Mouse (Mus musculus) myocyte (in vitro differentiated cells): ENCODE data around the gene Ptges2. TPM values are rescaled to one million over a fixed set of nuclear protein-coding genes. Genes with fewer than 3 reads are reported as not detected.

Experiments
- H3K27me3 ChIP-seq: one replicate; pipeline ENCODE4 v1.6.1; 2011; ENCODE audit not compliant: control insufficient read depth, insufficient read depth, insufficient read length
- H3K36me3 ChIP-seq: one replicate; pipeline ENCODE4 v1.6.1; 2011; ENCODE audit not compliant: control insufficient read depth, insufficient read depth
- H3K4me2 ChIP-seq: one replicate; pipeline ENCODE4 v1.6.1; 2011; ENCODE audit warnings: low read depth, control low read depth
- H3K4me3 ChIP-seq: one replicate; pipeline ENCODE4 v1.5.1; 2011; ENCODE audit warnings: mild to moderate bottlenecking, control low read depth, moderate library complexity
- H3K79me2 ChIP-seq: one replicate; pipeline ENCODE4 v1.6.1; 2011; ENCODE audit not compliant: control insufficient read depth, insufficient read depth
- H3ac ChIP-seq: one replicate; pipeline ENCODE4 v1.6.1; 2011; ENCODE audit not compliant: control insufficient read depth, insufficient read length
- CEBPB ChIP-seq: IDR thresholded peaks from 2 replicates; pipeline ENCODE4 v1.6.1; 2011; ENCODE audit warnings: mild to moderate bottlenecking, moderate library complexity; ENCODE audit not compliant: poor library complexity, insufficient read depth, severe bottlenecking
- E2F4 ChIP-seq: IDR thresholded peaks from one replicate; pipeline ENCODE4 v1.6.1; 2011; ENCODE audit warnings: mild to moderate bottlenecking, control low read depth, moderate library complexity; ENCODE audit not compliant: insufficient read depth
- MAX ChIP-seq: IDR thresholded peaks from one replicate; pipeline ENCODE4 v1.6.1; 2011; ENCODE audit warnings: low read depth, mild to moderate bottlenecking, control low read depth
- MYOD1 ChIP-seq, 3 experiments: IDR thresholded peaks; one replicate each; pipeline ENCODE4 v1.6.1; 2011; ENCODE audit warnings: control low read depth in 2 of 3, low read depth in 2 of 3, mild to moderate bottlenecking in 2 of 3, moderate library complexity in 1 of 3; ENCODE audit not compliant: insufficient read length in 2 of 3, control insufficient read depth in 1 of 3
- MYOG ChIP-seq, 3 experiments: IDR thresholded peaks; one replicate each; pipeline ENCODE4 v1.6.1; 2011; ENCODE audit warnings: control low read depth in 2 of 3, low read depth in 2 of 3, mild to moderate bottlenecking in 2 of 3; ENCODE audit not compliant: insufficient read length in 2 of 3, control insufficient read depth in 1 of 3, insufficient read depth in 1 of 3
- POLR2A ChIP-seq: IDR thresholded peaks from one replicate; pipeline ENCODE4 v1.6.1; 2011; ENCODE audit warnings: low read depth, mild to moderate bottlenecking, control low read depth, moderate library complexity; ENCODE audit not compliant: insufficient read length
- POLR2AphosphoS2 ChIP-seq: IDR thresholded peaks from one replicate; pipeline ENCODE4 v1.6.1; 2011; ENCODE audit warnings: low read depth, control low read depth; ENCODE audit not compliant: insufficient read length
- REST ChIP-seq: IDR thresholded peaks from one replicate; pipeline ENCODE4 v1.6.1; 2011; ENCODE audit warnings: mild to moderate bottlenecking, control low read depth, moderate library complexity; ENCODE audit not compliant: insufficient read depth, insufficient read length
- SRF ChIP-seq: IDR thresholded peaks from one replicate; pipeline ENCODE4 v1.6.1; 2011; ENCODE audit warnings: low read depth; ENCODE audit not compliant: control insufficient read depth, insufficient read length
- TCF12 ChIP-seq: IDR thresholded peaks from one replicate; pipeline ENCODE4 v1.6.1; 2011; ENCODE audit warnings: mild to moderate bottlenecking, control low read depth; ENCODE audit not compliant: poor library complexity, insufficient read depth, severe bottlenecking
- TCF3 ChIP-seq: IDR thresholded peaks from one replicate; pipeline ENCODE4 v1.6.1; 2011; ENCODE audit warnings: low read depth, control low read depth; ENCODE audit not compliant: insufficient read length
- USF1 ChIP-seq: IDR thresholded peaks from one replicate; pipeline ENCODE4 v1.6.1; 2011; ENCODE audit warnings: low read depth, mild to moderate bottlenecking, control low read depth, moderate library complexity
- polyA plus RNA-seq: library from polyadenylated mRNA; unstranded; fragments of >200 nt; fragmentation: generic; extraction: Trizol; gene quantifications from one replicate; pipeline ENCODE4 v1.2.1, GENCODE M21; 2012; ENCODE audit warnings: missing spikeins

Gene Ptges2
- polyA plus RNA-seq, 1 experiment: 50.6 TPM

DNA sequence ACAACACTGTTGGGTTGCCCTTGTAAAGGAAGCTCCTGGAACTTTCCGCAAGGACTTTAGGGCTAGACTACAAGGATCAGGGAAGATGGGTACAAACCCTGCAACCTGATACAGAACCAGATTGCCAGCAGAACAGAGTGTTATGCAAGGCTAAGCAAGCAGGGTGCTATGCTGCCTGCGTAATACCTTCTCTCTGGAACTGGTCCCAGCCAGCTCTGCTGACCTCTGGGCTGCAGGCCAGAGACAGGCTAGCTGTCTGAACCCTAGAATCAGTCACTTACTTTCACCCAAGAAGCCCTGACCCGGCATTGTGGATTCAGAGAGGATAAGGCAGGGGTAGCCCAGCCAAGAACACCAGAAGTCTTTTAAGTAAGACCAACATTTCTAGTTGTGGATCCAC is 23.7 kb downstream of the Ptges2 start:
- TF ChIP-seq CEBPB (0 out of 2 replicates have a peak, but pooled peaks have one; percentile 11), E2F4 (no peak)
- no peak overlapping the region for H3K4me2 ChIP-seq
- no peaks in the 10 kb centered on the region for H3K27me3 ChIP-seq
- H3K4me3 ChIP-seq: no peak overlapping the region
- peaks cover 23% of the 10 kb centered on the region for H3K36me3 ChIP-seq
- H3ac ChIP-seq: no peak overlapping the region
- peaks cover 22% of the 10 kb centered on the region for H3K79me2 ChIP-seq

DNA sequence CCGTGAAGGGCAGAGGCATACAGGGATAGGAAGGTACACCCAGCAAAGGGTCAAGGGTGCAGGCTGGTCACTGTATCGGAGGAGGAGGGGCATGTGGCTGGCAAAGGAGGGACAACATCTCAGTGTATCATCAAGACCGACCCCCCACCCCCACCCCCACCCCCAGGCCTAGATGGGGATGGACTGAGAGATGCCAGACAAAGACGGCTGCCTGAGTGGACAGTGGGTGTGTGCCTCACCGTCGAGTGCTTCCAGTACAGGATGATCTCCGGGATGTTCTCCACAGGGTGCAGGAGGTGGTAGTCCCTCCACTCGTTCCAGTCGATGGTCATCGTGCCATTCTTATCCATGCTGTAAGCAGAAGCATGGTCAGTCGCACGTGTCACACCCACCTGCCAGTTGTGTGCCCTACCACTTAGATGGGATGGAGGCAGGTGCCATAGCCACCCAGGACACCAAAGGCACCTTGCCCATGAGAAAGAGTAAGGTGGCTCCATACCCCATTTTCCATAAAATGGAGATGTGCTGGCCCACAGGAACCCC is 24.4 kb downstream of the Ptges2 start:
- H3K4me2 ChIP-seq: no peak overlapping the region

DNA sequence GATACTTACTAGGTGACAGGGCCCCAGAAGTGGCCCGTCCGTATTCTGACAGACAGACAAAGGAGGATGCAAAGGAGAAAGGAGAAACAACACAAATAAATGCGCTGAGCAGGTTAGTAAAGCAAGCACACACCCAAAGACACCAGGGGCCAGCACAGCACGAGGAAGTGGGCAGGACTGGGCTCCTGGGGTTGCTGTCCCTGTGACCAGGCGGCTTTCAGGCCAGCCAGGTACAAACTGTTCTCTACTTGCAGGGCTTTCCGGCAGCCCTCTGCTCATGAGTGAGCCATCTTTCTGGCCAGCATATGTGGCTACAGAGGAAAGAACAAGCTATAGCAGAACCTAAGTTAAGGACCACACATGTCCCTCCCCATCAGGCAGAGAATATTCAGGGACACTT is 25.0 kb downstream of the Ptges2 start:
- peaks cover 22% of the 10 kb centered on the region for H3K79me2 ChIP-seq
- no peak overlapping the region for H3K4me2 ChIP-seq
- H3ac ChIP-seq: no peak overlapping the region
- TF ChIP-seq USF1 (no peak), POLR2A (no peak), MAX (no peak), CEBPB (no peak), SRF (no peak), TCF3 (no peak), E2F4 (no peak), POLR2AphosphoS2 (no peak), MYOG (IDR thresholded peaks at IDR 0.05; ENCODE audit: control insufficient read depth in 1 of 3, insufficient read depth in 1 of 3, insufficient read length in 2 of 3, low read depth in 2 of 3) (no peak), TCF12 (no peak), REST (no peak), MYOD1 (IDR thresholded peaks at IDR 0.05; ENCODE audit: control insufficient read depth in 1 of 3, insufficient read length in 2 of 3, low read depth in 2 of 3) (no peak)
- peaks cover 23% of the 10 kb centered on the region for H3K36me3 ChIP-seq
- no peak overlapping the region for H3K4me3 ChIP-seq
- H3K27me3 ChIP-seq: no peaks in the 10 kb centered on the region

More for the DNA sequence above, 24.4 kb downstream of the Ptges2 start:
- TF ChIP-seq MAX: no peak
- TF ChIP-seq REST: no peak
- TF ChIP-seq SRF: no peak
- TF ChIP-seq POLR2A: no peak
- no peak for TF ChIP-seq TCF3
- TF ChIP-seq CEBPB: no peak
- no peak for TF ChIP-seq POLR2AphosphoS2
- TF ChIP-seq MYOD1 (IDR thresholded peaks at IDR 0.05; ENCODE audit: control insufficient read depth in 1 of 3, insufficient read length in 2 of 3, low read depth in 2 of 3): no peak
- no peak for TF ChIP-seq MYOG (IDR thresholded peaks at IDR 0.05; ENCODE audit: control insufficient read depth in 1 of 3, insufficient read depth in 1 of 3, insufficient read length in 2 of 3, low read depth in 2 of 3)
- no peak for TF ChIP-seq USF1
- no peak for TF ChIP-seq TCF12
- Histone ChIP-seq H3K27me3 (no peaks in the 10 kb centered on the region), H3K36me3 (peaks cover 23% of the 10 kb centered on the region), H3K79me2 (peaks cover 22% of the 10 kb centered on the region), H3ac (no peak overlapping the region), H3K4me3 (no peak overlapping the region)

DNA sequence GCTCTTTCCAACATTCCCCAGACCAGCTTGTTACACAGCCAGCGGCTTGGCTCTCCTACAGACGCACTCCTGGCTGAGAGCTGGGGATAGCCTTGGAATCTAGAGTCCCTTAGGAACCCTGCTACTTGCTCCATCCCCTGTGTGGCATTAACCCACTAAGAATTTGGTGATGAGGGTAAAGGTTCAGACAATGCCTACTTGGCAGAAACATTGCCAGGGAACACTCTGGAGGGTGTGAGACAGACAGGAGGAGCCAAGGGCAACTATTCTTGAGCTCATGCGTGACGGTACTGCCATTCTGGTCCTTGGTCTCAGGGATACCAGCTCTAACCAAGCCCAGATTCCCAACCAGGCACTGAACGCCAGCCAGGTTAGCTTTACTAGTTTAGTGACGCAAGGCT is 26.2 kb downstream of the Ptges2 start:
- H3K4me2 ChIP-seq: no peak overlapping the region
- TF ChIP-seq TCF12 (no peak), CEBPB (no peak), POLR2AphosphoS2 (no peak), POLR2A (no peak), REST (no peak), MYOD1 (IDR thresholded peaks at IDR 0.05; ENCODE audit: control insufficient read depth in 1 of 3, insufficient read length in 2 of 3, low read depth in 2 of 3) (no peak), MAX (no peak), USF1 (no peak), TCF3 (no peak), MYOG (IDR thresholded peaks at IDR 0.05; ENCODE audit: control insufficient read depth in 1 of 3, insufficient read depth in 1 of 3, insufficient read length in 2 of 3, low read depth in 2 of 3) (no peak), E2F4 (no peak), SRF (no peak)
- no peak overlapping the region for H3ac ChIP-seq
- no peaks in the 10 kb centered on the region for H3K27me3 ChIP-seq
- H3K4me3 ChIP-seq: no peak overlapping the region
- peaks cover 23% of the 10 kb centered on the region for H3K36me3 ChIP-seq
- peaks cover 32% of the 10 kb centered on the region for H3K79me2 ChIP-seq
